Mouse (Mus musculus): ENCODE data around the gene Dnah17.

Gene Dnah17

DNA sequence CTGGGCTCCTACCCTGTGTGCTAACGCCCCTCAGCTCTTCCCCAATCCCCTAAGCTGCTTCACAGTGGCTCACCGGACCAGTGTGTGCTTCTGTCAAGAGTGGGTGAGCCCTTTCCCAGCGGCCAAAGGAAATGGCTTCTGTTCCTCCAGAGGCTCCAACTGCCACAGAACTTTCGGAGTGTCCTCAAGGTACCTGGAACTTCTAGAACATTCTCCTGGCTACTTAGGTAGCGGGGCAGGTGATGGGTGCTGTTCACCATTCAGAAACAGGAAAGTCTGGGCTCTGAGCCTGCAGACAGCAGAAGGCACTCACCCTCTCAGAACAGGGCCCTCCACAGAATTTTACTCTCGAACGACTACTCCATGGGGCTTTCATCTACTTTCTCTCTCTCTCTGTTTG is at the start of gene Dnah17:
Gene Dnah17, minus strand, starts transcription at position 101 of the 400 bp plus-strand sequence.
- no peak for DNase-seq (ENCODE audit: low spot score)

DNA sequence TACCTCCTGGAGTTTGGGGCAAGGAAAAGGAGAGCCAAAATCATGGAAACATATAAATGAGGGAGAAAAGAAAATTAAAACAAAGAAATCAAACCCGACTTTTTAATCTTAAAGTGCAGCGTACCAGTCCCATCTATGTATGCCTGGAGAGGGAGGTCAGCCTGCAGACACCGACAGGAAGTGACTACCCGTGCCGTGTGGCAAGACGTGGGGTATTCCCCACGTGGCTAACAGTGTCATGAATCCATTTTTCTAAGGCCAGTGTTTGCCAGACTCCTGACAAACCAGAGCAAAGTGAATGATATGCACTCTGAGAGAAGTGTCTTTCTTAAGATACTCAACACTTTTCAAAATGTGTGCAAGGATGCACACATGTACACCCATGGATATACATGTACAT is 49.8 kb upstream of the Dnah17 start:
- no peak for DNase-seq (ENCODE audit: low spot score)

DNA sequence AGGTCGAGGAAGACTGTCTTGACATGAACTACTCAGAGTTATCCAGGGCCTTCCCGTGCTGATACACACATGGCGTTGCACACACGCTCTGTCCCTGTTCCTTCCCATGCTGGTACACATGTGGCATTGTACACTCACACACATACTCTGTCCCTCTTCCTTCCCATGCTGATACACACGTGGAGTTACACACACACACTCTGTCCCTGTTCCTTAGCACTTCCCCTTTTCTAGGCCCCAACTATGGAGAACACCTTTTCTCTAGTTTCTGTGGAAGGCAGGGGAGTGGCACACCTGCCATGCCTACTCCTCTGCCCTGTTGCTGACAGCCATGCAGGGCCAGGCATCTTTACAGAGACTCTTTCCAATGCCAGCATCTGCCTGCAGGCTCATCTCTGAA is 47.8 kb upstream of the Dnah17 start:
- no peak for DNase-seq (ENCODE audit: low spot score)

DNA sequence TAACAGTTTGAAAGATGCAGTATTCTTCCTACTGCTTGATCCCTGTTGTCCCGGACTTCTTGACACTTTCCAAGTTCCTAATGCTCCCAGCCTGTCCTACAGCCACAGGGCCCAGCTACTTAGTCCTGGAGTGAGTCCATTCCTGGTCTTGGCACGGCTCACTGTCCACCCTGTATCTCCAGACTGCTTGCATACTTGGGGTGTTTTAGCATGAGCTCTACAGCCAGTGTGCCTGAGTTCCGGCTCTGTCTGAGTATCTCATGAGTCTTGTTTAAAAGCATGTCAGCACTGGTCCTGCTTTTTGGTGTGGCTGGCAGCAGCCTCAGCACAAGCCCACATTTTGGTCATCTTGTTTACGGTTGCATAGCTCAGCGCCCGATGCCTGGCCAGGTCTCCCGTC is 44.3 kb upstream of the Dnah17 start:
- DNase-seq (ENCODE audit: low spot score) = no peak

DNA sequence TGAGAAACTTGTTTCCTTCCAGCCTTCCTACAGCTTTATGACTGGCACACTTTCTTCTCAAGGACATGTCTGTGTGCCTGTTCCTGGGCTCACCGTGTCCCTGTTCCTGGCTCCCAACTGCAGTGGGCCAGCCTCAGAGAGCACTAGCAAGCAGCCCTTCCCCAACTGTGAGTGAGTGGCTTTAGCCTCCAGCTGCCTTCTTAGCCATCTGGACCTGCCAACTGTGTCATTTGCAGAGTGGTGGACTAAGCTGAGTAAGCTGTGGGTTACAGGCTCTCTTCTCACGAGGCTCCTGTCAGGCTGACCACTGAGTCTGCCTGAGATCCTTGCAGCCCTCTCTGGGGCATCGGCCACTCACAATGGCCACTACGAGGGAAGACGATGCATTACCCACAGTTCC is 42.3 kb upstream of the Dnah17 start:
- DNase-seq (ENCODE audit: low spot score) = no peak

DNA sequence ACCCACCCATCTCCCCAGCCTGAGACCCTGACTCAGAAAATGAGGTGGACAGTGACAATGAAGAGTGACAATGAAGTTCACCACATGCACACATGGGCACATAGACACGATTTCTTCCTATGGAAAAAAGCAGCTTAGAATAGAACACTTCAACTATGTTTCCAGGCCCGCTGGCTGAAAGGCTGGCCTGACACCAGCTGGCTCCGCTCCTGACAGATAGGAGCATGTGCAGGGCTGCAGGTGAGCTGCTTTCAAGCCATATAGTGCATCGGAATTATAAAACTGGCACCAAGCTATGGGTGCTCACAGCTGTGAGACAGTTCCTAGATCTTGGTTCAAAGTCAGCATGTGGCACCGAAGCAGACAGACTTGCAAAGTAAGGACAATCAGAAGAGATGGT is 39.9 kb upstream of the Dnah17 start:
- DNase-seq (ENCODE audit: low spot score) = no peak

DNA sequence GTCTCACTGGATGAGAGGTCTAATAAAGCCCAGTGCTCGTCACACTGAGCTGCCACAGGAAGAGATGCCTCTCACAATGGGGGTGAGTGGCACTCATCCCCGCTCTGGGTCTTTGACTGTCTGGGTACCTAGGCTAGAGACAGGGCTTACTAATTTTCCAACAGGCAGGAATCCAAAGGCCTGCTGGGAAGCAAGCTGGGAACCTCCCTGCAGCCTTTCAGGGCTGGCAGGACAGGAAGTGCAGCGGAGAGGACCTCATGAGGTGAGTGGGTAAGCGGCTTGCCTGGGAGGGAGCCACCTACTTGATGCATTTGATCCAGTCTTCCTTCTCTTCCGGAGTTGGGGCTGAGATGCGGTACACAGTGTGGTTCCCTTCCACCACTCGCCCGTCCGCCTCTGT is 38.3 kb upstream of the Dnah17 start:
- no peak for DNase-seq (ENCODE audit: low spot score)

DNA sequence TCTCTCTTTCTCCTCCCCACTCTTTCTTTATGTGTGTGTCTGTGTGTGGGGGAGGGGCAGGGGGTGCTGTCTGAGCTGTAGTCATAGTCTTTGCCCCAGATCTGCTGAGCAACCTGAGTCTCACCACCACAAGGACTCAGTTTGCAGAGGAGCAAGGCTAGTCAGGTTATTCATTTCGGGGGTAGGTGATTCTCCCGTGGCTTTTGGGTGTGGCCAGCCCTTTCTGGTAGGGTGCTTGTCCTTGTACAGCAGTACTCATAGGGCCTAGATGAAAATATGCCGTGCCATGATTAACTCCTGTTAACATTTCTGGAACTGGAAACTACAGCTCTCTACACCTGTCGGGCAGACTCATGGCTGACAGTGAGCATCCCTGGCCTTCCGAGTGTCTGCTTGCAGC is 36.2 kb upstream of the Dnah17 start:
- no peak for DNase-seq (ENCODE audit: low spot score)

DNA sequence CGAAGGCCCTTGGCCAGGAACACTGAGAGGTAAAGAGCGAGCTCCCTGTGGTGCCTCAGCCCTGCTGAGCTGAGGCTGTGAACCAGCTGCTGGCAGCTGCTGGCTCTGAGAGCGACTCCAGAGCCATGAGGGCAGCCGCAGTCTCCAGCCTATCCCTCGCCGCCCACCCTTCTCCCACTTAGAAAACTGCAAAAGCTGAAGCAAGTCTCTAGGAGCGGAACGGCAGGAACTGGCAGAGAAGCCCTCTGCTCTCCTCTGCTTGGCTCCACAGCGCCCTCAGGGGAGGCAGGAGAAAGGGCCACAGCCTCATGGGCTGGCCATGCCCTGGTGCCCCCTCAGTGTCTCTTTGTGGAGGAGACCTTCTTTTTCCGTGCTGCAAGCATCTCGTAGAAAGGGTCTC is 35.2 kb upstream of the Dnah17 start:
- DNase-seq (ENCODE audit: low spot score) = no peak

DNA sequence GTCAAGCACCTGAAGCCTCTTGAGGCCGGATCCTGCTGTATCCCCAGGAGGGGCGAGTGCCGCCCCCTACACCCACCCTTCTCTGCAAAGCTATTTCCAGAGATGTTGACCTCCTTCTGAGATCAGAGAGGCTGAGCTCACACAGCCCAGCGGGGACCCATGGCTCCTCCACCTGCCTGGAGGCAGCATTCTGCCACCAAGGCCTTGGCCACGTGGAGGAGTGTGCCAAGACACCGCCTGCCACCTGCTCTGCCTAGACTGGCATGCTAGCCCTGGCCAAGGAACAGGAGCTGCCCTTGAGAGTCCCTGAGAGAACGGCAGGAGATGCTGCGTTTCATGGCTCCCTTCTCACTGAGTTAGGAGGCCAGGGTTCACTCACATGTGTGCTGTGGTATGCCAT is 34.1 kb upstream of the Dnah17 start:
- no peak for DNase-seq (ENCODE audit: low spot score)

DNA sequence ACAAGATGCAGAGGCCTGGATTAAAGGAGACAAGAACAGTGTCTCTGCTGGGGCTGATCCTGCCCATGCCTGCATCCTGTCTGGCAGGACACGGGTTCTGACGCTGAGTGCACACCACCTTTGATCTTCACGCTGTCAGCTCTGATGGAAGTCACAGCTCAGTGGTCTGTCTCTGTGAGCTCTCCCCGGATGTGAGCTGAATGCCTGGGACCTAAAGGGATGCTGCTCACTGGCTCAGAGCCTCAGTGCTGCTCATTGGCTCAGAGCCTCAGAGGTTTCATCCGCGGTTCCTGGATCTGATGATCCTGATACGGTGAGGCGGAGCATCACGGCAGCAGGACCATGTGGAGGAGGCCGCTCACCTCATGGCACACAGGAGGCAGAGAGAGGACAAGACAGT is 31.8 kb upstream of the Dnah17 start:
- DNase-seq (ENCODE audit: low spot score) = no peak

DNA sequence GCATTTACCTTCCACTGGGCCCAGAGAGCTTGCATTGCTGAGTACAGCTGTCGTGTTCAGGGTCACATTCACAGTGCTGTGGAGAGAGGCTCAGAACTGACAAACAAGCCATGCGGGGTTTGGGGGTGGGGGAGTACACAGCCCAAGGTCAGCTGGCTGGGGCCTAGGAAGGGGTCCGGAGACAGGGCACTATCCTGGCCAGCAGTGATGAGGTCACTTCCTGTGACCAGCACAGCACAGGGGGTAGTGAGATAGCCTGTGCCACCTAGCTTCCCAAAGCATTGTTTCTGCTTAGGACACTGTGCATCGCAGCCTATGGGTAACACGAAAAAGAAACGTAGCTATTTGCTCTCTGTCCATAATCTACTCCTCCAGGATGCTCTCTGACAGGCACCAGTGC is 30.8 kb upstream of the Dnah17 start:
- no peak for DNase-seq (ENCODE audit: low spot score)

DNA sequence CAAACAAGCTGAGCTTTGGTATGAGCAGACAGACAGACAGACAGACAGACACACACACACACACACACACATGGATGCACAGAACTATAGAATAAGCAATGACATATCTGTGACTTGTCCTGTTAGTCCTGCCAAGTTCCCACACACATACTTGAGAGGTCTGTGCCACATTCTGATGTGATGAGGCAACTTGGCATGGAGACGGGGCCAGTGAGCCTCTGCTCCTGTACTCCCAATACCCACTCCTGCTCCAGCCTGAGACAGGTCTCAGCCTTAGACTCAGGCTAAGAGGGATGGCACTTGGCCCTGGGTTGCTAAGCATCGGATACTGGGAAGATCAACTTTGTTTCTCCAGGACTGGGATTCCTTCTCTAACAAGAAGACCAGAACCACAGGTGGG is 30.3 kb upstream of the Dnah17 start:
- no peak for DNase-seq (ENCODE audit: low spot score)

DNA sequence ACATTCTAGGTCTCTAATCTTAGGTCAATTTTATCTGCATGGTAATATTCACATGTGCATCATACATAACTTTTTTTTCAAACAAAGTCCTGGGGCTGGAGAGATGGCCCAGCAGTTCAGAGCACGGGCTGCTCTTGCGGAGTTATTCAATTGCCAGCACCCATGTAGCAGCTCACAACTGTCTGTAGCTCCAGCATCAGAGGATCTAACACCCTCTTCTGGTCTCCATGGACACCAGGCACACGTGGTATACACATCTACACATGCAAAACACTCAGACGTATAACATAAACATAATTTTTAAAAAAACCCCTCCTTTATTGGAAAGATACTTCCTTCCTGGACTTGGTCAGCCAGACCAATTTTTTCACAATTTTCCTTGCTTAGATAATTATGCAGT is 28.3 kb upstream of the Dnah17 start:
- DNase-seq (ENCODE audit: low spot score) = no peak

DNA sequence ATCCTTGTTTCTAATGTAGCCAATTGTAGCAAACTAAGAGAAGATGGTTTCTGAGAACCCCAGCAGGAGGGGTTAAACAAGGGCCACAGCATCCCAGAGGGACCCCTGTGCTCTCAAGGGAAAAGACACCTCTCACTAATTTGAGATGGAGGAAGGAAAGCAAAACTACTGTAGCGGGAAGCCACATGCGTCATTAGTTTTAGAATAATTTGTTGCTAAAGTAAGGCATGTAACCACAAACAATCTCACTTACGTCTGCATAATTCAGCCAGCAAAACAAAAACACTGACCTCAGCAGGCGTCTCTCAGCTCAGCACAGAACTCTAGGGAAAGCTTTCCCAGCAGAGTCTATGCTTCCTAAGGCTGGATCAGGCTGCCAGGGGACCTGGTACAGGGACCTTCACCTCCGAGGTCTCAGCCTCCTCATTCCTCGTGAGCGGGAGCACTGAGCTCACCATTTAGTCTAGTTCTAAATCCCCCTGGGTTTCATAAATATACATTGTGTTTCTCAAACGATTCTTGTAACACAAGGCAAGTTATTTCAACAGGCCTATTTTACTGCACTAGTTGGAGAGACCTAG is 26.1 kb upstream of the Dnah17 start:
- DNase-seq (ENCODE audit: low spot score) = no peak

DNA sequence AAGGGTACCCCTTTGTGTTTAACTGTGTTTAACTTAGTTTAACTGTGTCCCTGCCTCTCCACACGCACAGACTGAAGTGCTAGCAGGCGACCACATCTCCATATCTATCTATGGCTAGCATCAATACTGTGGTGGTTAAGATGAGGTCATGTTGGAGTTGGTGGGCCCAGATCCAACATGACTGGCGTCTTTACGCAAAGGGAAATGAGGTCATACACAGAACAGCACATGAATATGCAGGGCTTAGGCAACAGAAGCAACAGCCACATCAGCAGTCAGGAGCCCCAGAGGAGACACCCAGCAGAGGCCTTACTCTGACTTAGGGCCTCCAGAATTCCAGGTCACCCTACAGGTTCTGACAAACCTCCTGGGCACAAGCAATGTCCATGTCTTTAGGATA is 22.5 kb upstream of the Dnah17 start:
- no peak for DNase-seq (ENCODE audit: low spot score)

DNA sequence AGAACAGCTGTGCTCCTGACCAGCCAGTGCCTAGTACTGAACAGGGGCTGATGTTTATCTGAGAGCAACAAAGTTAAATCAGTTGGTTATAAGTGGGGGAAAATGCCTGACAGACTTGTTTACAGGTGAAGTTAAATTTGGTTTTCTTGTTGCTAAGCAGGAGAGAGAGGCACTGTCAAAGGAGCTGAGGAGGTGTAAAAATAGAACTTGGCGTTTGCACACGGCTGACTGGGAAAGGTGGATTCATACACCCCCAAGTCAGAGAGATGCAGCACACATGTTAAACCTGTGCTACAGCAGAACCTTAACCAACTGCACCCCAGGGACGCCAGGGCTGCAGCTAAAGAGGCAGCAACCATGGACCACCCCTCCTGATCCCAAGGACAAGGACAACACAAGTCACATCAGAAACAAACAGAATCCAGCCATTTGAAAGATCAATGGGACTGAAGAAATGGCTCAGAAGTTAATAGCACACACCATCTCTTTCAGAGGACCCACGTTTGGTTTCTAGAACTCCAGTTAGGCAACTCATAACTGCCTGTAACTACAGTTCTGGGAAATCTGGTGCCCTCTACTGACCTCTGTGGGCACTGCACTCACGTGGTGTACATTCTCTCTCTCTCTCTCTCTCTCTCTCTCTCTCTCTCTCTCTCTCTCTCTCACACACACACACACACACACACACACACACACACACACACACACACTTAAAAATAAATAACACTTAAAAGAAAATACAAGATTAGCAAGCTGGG is 21.2 kb upstream of the Dnah17 start:
- no peak for DNase-seq (ENCODE audit: low spot score)

DNA sequence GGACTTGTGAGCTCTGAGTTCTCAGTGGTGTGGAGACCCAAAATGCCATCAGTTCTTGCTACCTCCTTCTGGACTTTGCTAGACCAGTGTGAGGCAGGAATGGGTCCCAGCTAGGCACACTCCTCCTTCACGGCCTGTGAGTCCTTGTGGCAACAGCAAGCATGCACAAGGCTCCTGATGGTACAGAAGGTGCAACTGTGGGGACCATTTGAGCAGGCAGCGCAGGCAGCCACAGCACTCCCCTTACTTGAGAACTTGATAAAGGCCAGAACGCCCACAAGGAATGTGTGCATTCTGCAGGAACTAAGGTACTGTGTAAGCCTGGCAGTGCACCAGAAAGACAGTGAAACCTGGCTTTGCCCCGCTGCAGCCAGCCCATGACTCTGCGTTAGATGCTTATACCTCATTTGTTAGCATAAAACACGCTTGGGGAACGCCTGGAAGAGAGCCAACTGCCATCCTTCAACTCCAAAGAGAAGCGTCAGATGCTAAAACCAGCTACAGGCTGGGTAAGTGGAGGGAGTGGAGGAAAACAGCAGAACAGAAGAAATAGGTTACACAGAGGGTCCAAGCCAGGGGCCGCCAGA is 19.8 kb upstream of the Dnah17 start:
- DNase-seq (ENCODE audit: low spot score) = peak; percentile 69

DNA sequence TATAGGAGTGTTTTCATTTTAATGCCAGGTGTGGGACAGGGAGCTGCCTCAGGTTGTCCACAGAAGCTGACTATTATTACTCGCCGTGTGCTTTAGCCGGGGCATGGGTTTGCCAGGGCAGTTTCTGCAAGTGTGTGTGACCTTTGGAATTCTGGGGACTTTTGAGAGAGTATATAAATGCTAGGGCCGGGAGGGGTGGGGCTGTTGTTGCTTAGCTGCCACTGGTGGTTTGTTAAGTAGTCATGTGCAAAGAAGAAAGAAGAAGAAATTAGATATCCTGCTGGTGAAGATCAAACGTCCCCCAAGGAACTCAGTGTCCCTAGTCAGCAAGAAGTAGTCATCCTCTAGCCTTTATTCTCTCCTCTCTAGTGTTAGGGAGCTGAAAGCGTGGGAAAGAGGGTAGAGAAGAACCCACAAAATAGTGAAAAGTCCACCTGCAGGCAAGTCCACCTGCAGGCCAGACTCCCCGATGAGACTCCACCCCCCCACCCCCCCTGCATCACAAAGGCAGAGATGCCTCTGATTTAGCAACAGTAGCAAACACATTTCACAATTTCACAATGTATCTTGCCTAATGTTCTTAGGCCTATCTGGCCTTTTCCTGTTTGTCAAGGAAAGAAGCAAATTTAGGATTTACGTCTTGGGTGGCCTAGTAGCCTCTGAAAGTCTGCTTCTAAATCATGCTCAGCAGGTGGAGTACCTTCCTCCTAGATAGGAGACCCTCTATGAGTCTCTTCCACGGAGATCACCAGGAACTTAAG is 17.6 kb upstream of the Dnah17 start:
- no peak for DNase-seq (ENCODE audit: low spot score)

DNA sequence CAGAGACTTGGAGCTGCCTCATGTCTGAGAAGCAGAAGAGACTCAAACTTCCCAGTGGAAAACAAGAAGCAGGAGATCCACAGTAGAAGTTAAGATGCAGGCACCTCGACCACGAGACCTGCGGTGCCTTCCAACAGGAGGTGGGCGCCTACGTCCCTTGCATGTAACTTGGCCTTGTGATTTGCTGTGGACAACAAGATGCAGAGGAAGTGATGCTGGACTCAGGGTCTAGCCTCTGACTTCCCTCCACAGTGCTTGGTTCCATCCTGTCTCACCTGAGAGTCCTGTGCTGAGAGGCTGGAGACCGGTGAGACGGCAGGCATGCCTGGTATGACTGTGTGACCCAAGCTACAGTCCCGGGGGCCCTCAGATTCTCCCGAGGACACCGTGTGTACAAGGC is 16.0 kb upstream of the Dnah17 start:
- DNase-seq (ENCODE audit: low spot score) = no peak

DNA sequence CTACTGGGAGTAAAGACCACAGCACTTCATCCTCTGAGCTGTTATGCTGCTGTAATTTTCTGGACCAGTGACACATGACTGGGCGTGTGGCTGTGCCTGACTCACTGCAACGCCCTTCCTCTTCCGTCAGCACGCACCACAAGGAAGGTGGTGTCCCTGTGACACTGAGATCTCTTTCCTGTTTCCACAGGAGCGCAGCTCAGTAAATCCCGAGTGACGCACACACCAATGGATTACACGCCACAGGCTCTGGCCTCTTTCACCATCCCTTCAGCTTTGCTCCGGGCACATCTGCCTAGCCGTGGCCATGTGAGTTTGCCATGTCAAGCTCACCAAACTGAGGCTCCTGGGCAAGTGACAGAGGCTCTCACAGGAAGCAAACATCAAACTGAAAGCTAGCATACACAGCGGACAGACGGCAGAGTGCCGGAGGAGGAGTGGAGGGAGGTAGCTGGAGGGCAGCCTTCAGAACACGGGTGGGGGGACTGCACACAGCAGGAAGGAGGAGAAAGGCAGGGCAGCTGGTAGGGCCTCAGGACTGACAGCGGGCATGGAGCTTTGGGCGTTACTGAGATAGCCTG is 15.4 kb upstream of the Dnah17 start:
- no peak for DNase-seq (ENCODE audit: low spot score)

DNA sequence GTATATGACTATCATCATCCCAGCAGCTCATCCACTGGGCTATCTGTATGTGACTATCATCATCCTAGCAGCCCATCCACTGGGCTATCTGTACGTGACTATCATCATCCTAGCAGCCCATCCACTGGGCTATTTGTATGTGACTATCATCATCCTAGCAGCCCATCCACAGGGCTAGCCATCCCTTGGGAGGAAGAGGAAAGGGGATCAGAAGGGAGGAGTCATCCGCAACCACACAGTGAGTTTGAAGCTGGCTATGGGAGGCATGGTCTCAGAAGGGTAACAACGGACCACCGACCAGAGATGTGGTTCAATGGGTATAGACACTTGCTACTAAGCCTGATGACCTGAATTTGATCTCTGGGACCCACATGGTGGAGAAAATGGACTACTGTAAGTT is 14.7 kb upstream of the Dnah17 start:
- DNase-seq (ENCODE audit: low spot score) = no peak

DNA sequence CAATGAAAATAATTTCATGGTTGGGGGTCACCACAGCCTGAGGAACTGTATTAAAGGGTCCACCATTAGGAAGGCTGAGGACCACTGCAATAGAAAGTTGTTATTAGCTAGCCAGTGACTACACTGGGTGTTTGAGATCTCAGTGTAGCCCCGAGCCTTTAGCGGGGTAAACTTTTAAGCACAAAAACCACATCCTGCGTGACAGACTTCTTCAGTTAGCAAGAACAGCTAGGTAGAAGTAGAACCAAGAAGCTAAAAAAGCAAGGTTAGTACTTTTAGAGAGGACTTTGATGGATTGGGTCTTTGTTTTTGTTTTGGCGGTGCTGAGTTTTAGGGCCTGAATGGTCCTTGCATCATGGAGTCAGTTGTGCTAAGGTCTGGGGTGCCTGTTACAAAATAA is 13.3 kb upstream of the Dnah17 start:
- no peak for DNase-seq (ENCODE audit: low spot score)
